ENCODE assay signal across 7 mouse cellular contexts in genomic region chr4:41349199-41349591, GRCm38 (mm10). TPM values are rescaled to one million over a fixed set of nuclear protein-coding genes. Genes with fewer than 3 reads are reported as not detected.
DNase-seq lines count a peak whose midpoint lies in the region; ATAC-seq and TF ChIP-seq lines count a peak whose summit lies in the region.

No protein-coding gene starts in this region.

- H3K27ac ChIP-seq in embryonic facial prominence, embryonic 13.5 days = peak overlapping the region; percentile 95
- H3K27ac ChIP-seq in hindbrain, postnatal 0 days = peak overlapping the region; percentile 91

- under 1% methylated on average over 28 of the region's 28 CpGs for WGBS in lung, adult 2 months
- whole genome bisulfite sequencing in embryonic facial prominence, embryonic 13.5 days = under 1% methylated on average over 27 of the region's 28 CpGs
- under 1% methylated on average over 27 of the region's 28 CpGs for WGBS in hindbrain, postnatal 0 days

- H3K4me3 ChIP-seq in lung, adult 2 months (replicated peaks; ENCODE audit: extremely low read depth, low read depth, low read length) = peak overlapping the region; percentile 86
- H3K4me3 ChIP-seq in embryonic facial prominence, embryonic 13.5 days = peak overlapping the region; percentile 69
- H3K4me3 ChIP-seq in hindbrain, postnatal 0 days (ENCODE audit: low read length) = peak overlapping the region; percentile 88

- DNase-seq in lung, adult 2 months = no peak
- no peak for DNase-seq in lung, postnatal 14 days
- DNase-seq in hindbrain, postnatal 0 days (ENCODE audit: low spot score) = no peak
- DNase-seq in layer of hippocampus, adult 9-11 months = no peak

- no peaks in the 10 kb centered on the region for H3K9me3 ChIP-seq in embryonic facial prominence, embryonic 13.5 days
- H3K9me3 ChIP-seq in hindbrain, postnatal 0 days (ENCODE audit: low read length) = no peaks in the 10 kb centered on the region

- peak; percentile 80 for ATAC-seq in embryonic facial prominence, embryonic 13.5 days (ENCODE audit: insufficient number of reproducible peaks, insufficient read depth, low FRiP score, low TSS enrichment, low read depth)
- peak; percentile 80 for ATAC-seq in hindbrain, postnatal 0 days
- ATAC-seq in megakaryocyte-erythroid progenitor cell, adult 5-6 weeks (replicated peaks; ENCODE audit: low FRiP score, low TSS enrichment, poor library complexity, severe bottlenecking) = peak; percentile 3; the same call in 1 of the 2 replicates
- no peak for ATAC-seq in erythroid progenitor cell, adult 5-6 weeks (replicated peaks; ENCODE audit: low FRiP score, poor library complexity, severe bottlenecking)

- TF ChIP-seq CTCF in lung, adult 2 months (IDR thresholded peaks at IDR 0.05; ENCODE audit: insufficient read depth, low read length) = no peak
- no peak for TF ChIP-seq CTCF in hindbrain, postnatal 0 days (IDR thresholded peaks at IDR 0.05; ENCODE audit: low read depth)

- peak overlapping the region; percentile 69 for H3K4me2 ChIP-seq in embryonic facial prominence, embryonic 13.5 days
- H3K4me2 ChIP-seq in hindbrain, postnatal 0 days (ENCODE audit: low read depth, low read length) = peak overlapping the region; percentile 77

- H3K36me3 ChIP-seq in embryonic facial prominence, embryonic 13.5 days = peaks cover 9% of the 10 kb centered on the region
- H3K36me3 ChIP-seq in hindbrain, postnatal 0 days (ENCODE audit: insufficient read depth, low read length) = no peaks in the 10 kb centered on the region

- H3K27me3 ChIP-seq in embryonic facial prominence, embryonic 13.5 days = no peaks in the 10 kb centered on the region
- no peaks in the 10 kb centered on the region for H3K27me3 ChIP-seq in hindbrain, postnatal 0 days (ENCODE audit: insufficient read depth, low read length)

- TF ChIP-seq POLR2A in lung, adult 2 months (IDR thresholded peaks at IDR 0.05; ENCODE audit: borderline replicate concordance, extremely low read depth, low read depth, low read length) = no peak

- H3K4me1 ChIP-seq in lung, adult 2 months (ENCODE audit: control insufficient read depth, insufficient read depth, low read length) = no peaks in the 10 kb centered on the region; the same call in none of the 2 replicates
- peaks cover 10% of the 10 kb centered on the region for H3K4me1 ChIP-seq in embryonic facial prominence, embryonic 13.5 days
- H3K4me1 ChIP-seq in hindbrain, postnatal 0 days (ENCODE audit: insufficient read depth, low read length) = peaks cover 8% of the 10 kb centered on the region

- H3K9ac ChIP-seq in embryonic facial prominence, embryonic 13.5 days = peak overlapping the region; percentile 86
- peak overlapping the region; percentile 76 for H3K9ac ChIP-seq in hindbrain, postnatal 0 days (replicated peaks; ENCODE audit: low read length)

RNA-seq across cellular contexts. Expression of gene Ubap1, which starts 0.4 kb away (rescaled TPM):
- 16.9 and 24.0 TPM in 2 replicates for polyA plus RNA-seq in lung, adult 2 months (2012; rRNA removed)
- 44.4 and 48.9 TPM in 2 replicates for polyA plus RNA-seq in embryonic facial prominence, embryonic 13.5 days (2015; fragmentation: Nextera tagmentation; extraction: Ambion mirVana)
- 31.1 TPM in 2 replicates for total RNA-seq in hindbrain, postnatal 0 days (2014; rRNA removed)
- polyA plus RNA-seq in hindbrain, postnatal 0 days (2015; fragmentation: Nextera tagmentation; extraction: Ambion mirVana) = 54.8 and 57.6 TPM in 2 replicates
- total RNA-seq in megakaryocyte-erythroid progenitor cell, adult 5-6 weeks (2014; fragmentation: Nextera tagmentation) = 15.4 and 16.9 TPM in 2 replicates
- total RNA-seq in megakaryocyte-erythroid progenitor cell, adult 5-6 weeks (2017) = 21.4 and 54.4 TPM in 2 replicates
- 28.5 and 33.1 TPM in 2 replicates for total RNA-seq in erythroid progenitor cell, adult 5-6 weeks (2015; ENCODE audit: low replicate concordance)
- 126 and 198 TPM in 2 replicates for total RNA-seq in erythroid progenitor cell, adult 5-6 weeks (2017; ENCODE audit: low replicate concordance)

RNA-seq across cellular contexts. Expression of gene Dcaf12, which starts 34.5 kb away (rescaled TPM):
- 21.9 and 28.3 TPM in 2 replicates for polyA plus RNA-seq in lung, adult 2 months (2012; rRNA removed)
- polyA plus RNA-seq in embryonic facial prominence, embryonic 13.5 days (2015; fragmentation: Nextera tagmentation; extraction: Ambion mirVana) = 53.9 and 58.5 TPM in 2 replicates
- 64.0 and 64.3 TPM in 2 replicates for total RNA-seq in hindbrain, postnatal 0 days (2014; rRNA removed)
- 51.0 and 53.0 TPM in 2 replicates for polyA plus RNA-seq in hindbrain, postnatal 0 days (2015; fragmentation: Nextera tagmentation; extraction: Ambion mirVana)
- 25.0 and 25.9 TPM in 2 replicates for total RNA-seq in megakaryocyte-erythroid progenitor cell, adult 5-6 weeks (2014; fragmentation: Nextera tagmentation)
- total RNA-seq in megakaryocyte-erythroid progenitor cell, adult 5-6 weeks (2017) = 23.8 and 28.2 TPM in 2 replicates
- total RNA-seq in erythroid progenitor cell, adult 5-6 weeks (2015; ENCODE audit: low replicate concordance) = 58.4 and 77.1 TPM in 2 replicates
- total RNA-seq in erythroid progenitor cell, adult 5-6 weeks (2017; ENCODE audit: low replicate concordance) = 66.0 and 84.6 TPM in 2 replicates
